Mouse (Mus musculus): ENCODE data around the gene Retnla. TPM values are rescaled to one million over a fixed set of nuclear protein-coding genes. Genes with fewer than 3 reads are reported as not detected.
"Not testable (repeated sequence)": the region's sequence is repeated elsewhere in the genome, so short reads cannot be mapped to it uniquely, and the experiment has no call there.

Gene Retnla
- total RNA-seq (2021), result 1 to 10 TPM; 2.8 to 5.6 TPM
- long read RNA-seq, experiment 1, partial matches to known transcripts, result 0 of 3 reads
- long read RNA-seq, experiment 1, other reads (novel, unspliced or antisense), result 0 of 3 reads
- long read RNA-seq, experiment 2, partial matches to known transcripts, result 1 of 1 reads
- long read RNA-seq, experiment 2, other reads (novel, unspliced or antisense), result 0 of 1 reads

GRCm38 (mm10) chr16:48842266-48842665 is at the start of gene Retnla:
Retnla (plus strand) TSS chr16:48842551.
- intact Hi-C loops (cut with DNase I; ENCODE audit: low total_unique reads), result no loop called here
- no peak for DNase-seq

- intact Hi-C loops (cut with DNase I; ENCODE audit: low total_unique reads), result no loop called here
- DNase-seq, result no peak
These were observed 44.1 kb upstream of the Retnla start for GRCm38 (mm10) chr16:48798285-48798684.

- DNase-seq, result no peak
- intact Hi-C loops (cut with DNase I; ENCODE audit: low total_unique reads), result no loop called here
These were observed 42.9 kb upstream of the Retnla start for GRCm38 (mm10) chr16:48799470-48799869.

- DNase-seq, result no peak
- intact Hi-C loops (cut with DNase I; ENCODE audit: low total_unique reads), result no loop called here
These were observed 41.4 kb upstream of the Retnla start for GRCm38 (mm10) chr16:48800906-48801305.

- intact Hi-C loops (cut with DNase I; ENCODE audit: low total_unique reads), result no loop called here
- no peak for DNase-seq
These were observed 36.9 kb upstream of the Retnla start for GRCm38 (mm10) chr16:48805412-48805811.

GRCm38 (mm10) chr16:48806521-48806920 is 35.8 kb upstream of the Retnla start:
- intact Hi-C loops (cut with DNase I; ENCODE audit: low total_unique reads), result no loop called here
- DNase-seq, result no peak

- intact Hi-C loops (cut with DNase I; ENCODE audit: low total_unique reads), result no loop called here
These were observed 33.0 kb upstream of the Retnla start for GRCm38 (mm10) chr16:48809374-48809773.

GRCm38 (mm10) chr16:48811881-48812436 is 30.4 kb upstream of the Retnla start:
- intact Hi-C loops (cut with DNase I; ENCODE audit: low total_unique reads), result no loop called here
- DNase-seq, result no peak

More at GRCm38 (mm10) chr16:48809374-48809773, 33.0 kb upstream of the Retnla start:
- no peak for DNase-seq

GRCm38 (mm10) chr16:48816695-48817094 is 25.7 kb upstream of the Retnla start, which contains the start of gene Retnlb:
Retnlb (plus strand) TSS chr16:48816856.
- no peak for DNase-seq
- intact Hi-C loops (cut with DNase I; ENCODE audit: low total_unique reads), result no loop called here

- intact Hi-C loops (cut with DNase I; ENCODE audit: low total_unique reads), result no loop called here
- no peak for DNase-seq
These were observed 23.8 kb upstream of the Retnla start for GRCm38 (mm10) chr16:48818524-48818923.

GRCm38 (mm10) chr16:48826474-48826873 is 15.9 kb upstream of the Retnla start:
- DNase-seq, result no peak
- intact Hi-C loops (cut with DNase I; ENCODE audit: low total_unique reads), result no loop called here

- DNase-seq, result no peak
- intact Hi-C loops (cut with DNase I; ENCODE audit: low total_unique reads), result no loop called here
These were observed 14.7 kb upstream of the Retnla start for GRCm38 (mm10) chr16:48827625-48828024.

- intact Hi-C loops (cut with DNase I; ENCODE audit: low total_unique reads), result no loop called here
- no peak for DNase-seq
These were observed 13.3 kb upstream of the Retnla start for GRCm38 (mm10) chr16:48829060-48829459.

- DNase-seq, result no peak
- intact Hi-C loops (cut with DNase I; ENCODE audit: low total_unique reads), result no loop called here
These were observed 10.3 kb upstream of the Retnla start for GRCm38 (mm10) chr16:48832055-48832454.

- intact Hi-C loops (cut with DNase I; ENCODE audit: low total_unique reads), result not testable (repeated sequence)
These were observed 8.7 kb upstream of the Retnla start for GRCm38 (mm10) chr16:48833626-48834025.

GRCm38 (mm10) chr16:48843671-48844386 is 1.5 kb downstream of the Retnla start:
- intact Hi-C loops (cut with DNase I; ENCODE audit: low total_unique reads), result no loop called here
- DNase-seq, result no peak

More at GRCm38 (mm10) chr16:48833626-48834025, 8.7 kb upstream of the Retnla start:
- DNase-seq, result not testable (repeated sequence)

GRCm38 (mm10) chr16:48865004-48865403 is 22.7 kb downstream of the Retnla start:
- intact Hi-C loops (cut with DNase I; ENCODE audit: low total_unique reads), result not testable (repeated sequence)
- peak; percentile 6 for DNase-seq

- no peak for DNase-seq
- intact Hi-C loops (cut with DNase I; ENCODE audit: low total_unique reads), result no loop called here
These were observed 25.3 kb downstream of the Retnla start for GRCm38 (mm10) chr16:48867690-48868089.

- intact Hi-C loops (cut with DNase I; ENCODE audit: low total_unique reads), result no loop called here
- DNase-seq, result no peak
These were observed 26.3 kb downstream of the Retnla start for GRCm38 (mm10) chr16:48868663-48869062.

GRCm38 (mm10) chr16:48869671-48870070 is 27.3 kb downstream of the Retnla start:
- intact Hi-C loops (cut with DNase I; ENCODE audit: low total_unique reads), result no loop called here
- no peak for DNase-seq

GRCm38 (mm10) chr16:48871754-48872153 is 29.4 kb downstream of the Retnla start:
- intact Hi-C loops (cut with DNase I; ENCODE audit: low total_unique reads), result no loop called here
- no peak for DNase-seq
